Mouse (Mus musculus) neural tube, embryonic 10.5 days (tissue): Measurements from ENCODE around the gene Phlda2.

Source experiments
- DNase-seq: peaks from one replicate; pipeline ENCODE4 v3.0.0-alpha.2; 2017; ENCODE audit warnings: low spot score; ENCODE audit errors: extremely low spot score

Gene Phlda2

GRCm38 (mm10) chr7:143463865-143464415 is 39.0 kb downstream of the Phlda2 start:
- DNase-seq: peak; percentile 84

DNA sequence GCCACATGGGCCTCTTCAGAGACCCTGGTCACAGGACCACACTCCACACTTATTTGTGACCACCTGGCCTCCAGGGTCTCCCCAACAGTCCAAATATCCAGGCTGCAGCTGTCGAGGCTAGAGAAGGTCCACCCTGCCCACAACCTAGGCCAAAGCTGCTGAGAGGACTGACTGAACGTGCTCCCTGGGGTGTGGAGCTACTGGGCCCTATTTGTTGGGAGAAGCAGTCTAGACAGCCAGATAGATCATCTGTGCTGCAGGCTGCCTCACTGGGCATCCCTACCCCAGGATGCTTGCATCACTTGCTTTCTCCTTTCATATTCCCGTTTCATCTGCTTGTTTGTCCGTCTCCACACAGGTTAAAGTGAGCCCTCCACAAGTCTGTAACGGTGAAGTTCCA is 40.4 kb downstream of the Phlda2 start:
- no peak for DNase-seq

- DNase-seq: no peak
Measured at GRCm38 (mm10) chr7:143461920-143462319, 41.0 kb downstream of the Phlda2 start.

GRCm38 (mm10) chr7:143461294-143461870 is 41.6 kb downstream of the Phlda2 start:
- no peak for DNase-seq

- peak; percentile 91 for DNase-seq
Measured at GRCm38 (mm10) chr7:143460874-143461273, 42.1 kb downstream of the Phlda2 start, which contains the start of gene Cdkn1c. Gene Cdkn1c (minus strand): TSS chr7:143461050.

GRCm38 (mm10) chr7:143460217-143460834 is 42.6 kb downstream of the Phlda2 start:
- no peak for DNase-seq

GRCm38 (mm10) chr7:143459332-143460211 is 43.4 kb downstream of the Phlda2 start:
- DNase-seq: peak; percentile 51

DNA sequence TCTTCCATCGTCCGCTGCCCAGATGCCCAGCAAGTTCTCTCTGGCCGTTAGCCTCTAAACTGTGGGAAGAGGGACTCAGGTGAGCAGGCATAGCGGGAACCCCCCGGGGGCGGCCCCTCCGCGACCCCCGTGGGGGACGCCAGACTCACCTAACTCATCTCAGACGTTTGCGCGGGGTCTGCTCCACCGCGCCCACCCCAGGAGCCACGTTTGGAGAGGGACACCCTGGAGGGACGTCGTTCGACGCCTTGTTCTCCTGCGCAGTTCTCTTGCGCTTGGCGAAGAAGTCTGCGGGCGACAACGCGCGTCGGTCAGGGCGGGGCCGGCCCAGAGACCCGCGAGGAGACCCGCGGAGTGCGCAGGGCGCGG is 44.0 kb downstream of the Phlda2 start:
- DNase-seq: no peak
